Mouse (Mus musculus): ENCODE results near the gene Cxcl15.

GRCm38 (mm10) chr5:90834436-90834835 lies 40.1 kb downstream of the Cxcl15 start:
- TF ChIP-seq POLR2A (IDR thresholded peaks at IDR 0.05; ENCODE audit: insufficient read length, low read depth), result no peak
- TF ChIP-seq USF1 (IDR thresholded peaks at IDR 0.05; ENCODE audit: low read depth), result no peak
- no peak for TF ChIP-seq MYOG (IDR thresholded peaks at IDR 0.05; ENCODE audit: control insufficient read depth in 1 of 3, insufficient read depth in 1 of 3, insufficient read length in 2 of 3, low read depth in 2 of 3)
- TF ChIP-seq TCF12 (IDR thresholded peaks at IDR 0.05; ENCODE audit: insufficient read depth, poor library complexity, severe bottlenecking), result no peak
- TF ChIP-seq MAX (IDR thresholded peaks at IDR 0.05; ENCODE audit: low read depth), result no peak
- no peak for TF ChIP-seq E2F4 (IDR thresholded peaks at IDR 0.05; ENCODE audit: insufficient read depth)
- no peak for TF ChIP-seq REST (IDR thresholded peaks at IDR 0.05; ENCODE audit: insufficient read depth, insufficient read length)
